Mouse (Mus musculus): ENCODE data around the gene Mmp9.

Gene Mmp9

GRCm38 (mm10) chr2:164899034-164899433 is 41.5 kb upstream of the Mmp9 start:
- TF ChIP-seq NANOG (IDR thresholded peaks at IDR 0.05; ENCODE audit: borderline replicate concordance, low read length) (no peak), POU5F1 (IDR thresholded peaks at IDR 0.05; ENCODE audit: borderline replicate concordance, low read length) (no peak), CTCF (conservative IDR thresholded peaks at IDR 0.05; ENCODE audit: low read length) (no peak)
- Histone ChIP-seq H3K9me3 (ENCODE audit: low read length) (no peaks in the 10 kb centered on the region), H3K27me3 (ENCODE audit: insufficient read depth, low read length) (no peaks in the 10 kb centered on the region), H3K4me3 (replicated peaks; ENCODE audit: low read length) (no peak overlapping the region), H3K36me3 (ENCODE audit: insufficient read depth, low read length) (peaks cover 100% of the 10 kb centered on the region), H3K4me1 (replicated peaks; ENCODE audit: low read depth, low read length) (peaks cover 47% of the 10 kb centered on the region)

GRCm38 (mm10) chr2:164899723-164900459 is 40.7 kb upstream of the Mmp9 start:
- H3K4me3 ChIP-seq (replicated peaks; ENCODE audit: low read length): no peak overlapping the region
- H3K36me3 ChIP-seq (ENCODE audit: insufficient read depth, low read length): peaks cover 100% of the 10 kb centered on the region
- peaks cover 42% of the 10 kb centered on the region for H3K4me1 ChIP-seq (replicated peaks; ENCODE audit: low read depth, low read length)
- no peaks in the 10 kb centered on the region for H3K27me3 ChIP-seq (ENCODE audit: insufficient read depth, low read length)
- TF ChIP-seq NANOG (IDR thresholded peaks at IDR 0.05; ENCODE audit: borderline replicate concordance, low read length): no peak
- no peak for TF ChIP-seq POU5F1 (IDR thresholded peaks at IDR 0.05; ENCODE audit: borderline replicate concordance, low read length)
- no peak for TF ChIP-seq CTCF (conservative IDR thresholded peaks at IDR 0.05; ENCODE audit: low read length)
- no peaks in the 10 kb centered on the region for H3K9me3 ChIP-seq (ENCODE audit: low read length)

GRCm38 (mm10) chr2:164901380-164901779 is 39.2 kb upstream of the Mmp9 start:
- Histone ChIP-seq H3K27me3 (ENCODE audit: insufficient read depth, low read length) (no peaks in the 10 kb centered on the region), H3K36me3 (ENCODE audit: insufficient read depth, low read length) (peaks cover 100% of the 10 kb centered on the region), H3K9me3 (ENCODE audit: low read length) (peaks cover 5% of the 10 kb centered on the region), H3K4me1 (replicated peaks; ENCODE audit: low read depth, low read length) (peaks cover 40% of the 10 kb centered on the region), H3K4me3 (replicated peaks; ENCODE audit: low read length) (no peak overlapping the region)
- TF ChIP-seq NANOG (IDR thresholded peaks at IDR 0.05; ENCODE audit: borderline replicate concordance, low read length) (no peak), CTCF (conservative IDR thresholded peaks at IDR 0.05; ENCODE audit: low read length) (no peak), POU5F1 (IDR thresholded peaks at IDR 0.05; ENCODE audit: borderline replicate concordance, low read length) (no peak)

GRCm38 (mm10) chr2:164903496-164903895 is 37.1 kb upstream of the Mmp9 start:
- Histone ChIP-seq H3K9me3 (ENCODE audit: low read length) (peaks cover 6% of the 10 kb centered on the region), H3K36me3 (ENCODE audit: insufficient read depth, low read length) (peaks cover 100% of the 10 kb centered on the region), H3K4me1 (replicated peaks; ENCODE audit: low read depth, low read length) (peaks cover 53% of the 10 kb centered on the region), H3K4me3 (replicated peaks; ENCODE audit: low read length) (no peak overlapping the region), H3K27me3 (ENCODE audit: insufficient read depth, low read length) (no peaks in the 10 kb centered on the region)
- no peak for TF ChIP-seq POU5F1 (IDR thresholded peaks at IDR 0.05; ENCODE audit: borderline replicate concordance, low read length)
- TF ChIP-seq CTCF (conservative IDR thresholded peaks at IDR 0.05; ENCODE audit: low read length): no peak
- no peak for TF ChIP-seq NANOG (IDR thresholded peaks at IDR 0.05; ENCODE audit: borderline replicate concordance, low read length)

- H3K4me1 ChIP-seq (replicated peaks; ENCODE audit: low read depth, low read length): peaks cover 55% of the 10 kb centered on the region
- no peak overlapping the region for H3K4me3 ChIP-seq (replicated peaks; ENCODE audit: low read length)
- TF ChIP-seq NANOG (IDR thresholded peaks at IDR 0.05; ENCODE audit: borderline replicate concordance, low read length) (no peak), POU5F1 (IDR thresholded peaks at IDR 0.05; ENCODE audit: borderline replicate concordance, low read length) (no peak), CTCF (conservative IDR thresholded peaks at IDR 0.05; ENCODE audit: low read length) (peak; percentile 97)
- peaks cover 89% of the 10 kb centered on the region for H3K36me3 ChIP-seq (ENCODE audit: insufficient read depth, low read length)
- no peaks in the 10 kb centered on the region for H3K27me3 ChIP-seq (ENCODE audit: insufficient read depth, low read length)
- H3K9me3 ChIP-seq (ENCODE audit: low read length): peaks cover 6% of the 10 kb centered on the region
These were observed 34.5 kb upstream of the Mmp9 start for GRCm38 (mm10) chr2:164906071-164906470.

GRCm38 (mm10) chr2:164907511-164907910 is 33.1 kb upstream of the Mmp9 start:
- no peak for TF ChIP-seq CTCF (conservative IDR thresholded peaks at IDR 0.05; ENCODE audit: low read length)
- no peak for TF ChIP-seq NANOG (IDR thresholded peaks at IDR 0.05; ENCODE audit: borderline replicate concordance, low read length)
- TF ChIP-seq POU5F1 (IDR thresholded peaks at IDR 0.05; ENCODE audit: borderline replicate concordance, low read length): no peak
- Histone ChIP-seq H3K4me1 (replicated peaks; ENCODE audit: low read depth, low read length) (peaks cover 46% of the 10 kb centered on the region), H3K36me3 (ENCODE audit: insufficient read depth, low read length) (peaks cover 74% of the 10 kb centered on the region), H3K4me3 (replicated peaks; ENCODE audit: low read length) (peak overlapping the region; percentile 35; the same call in 1 of the 2 replicates), H3K9me3 (ENCODE audit: low read length) (peaks cover 6% of the 10 kb centered on the region), H3K27me3 (ENCODE audit: insufficient read depth, low read length) (no peaks in the 10 kb centered on the region)

GRCm38 (mm10) chr2:164908011-164908410 is 32.6 kb upstream of the Mmp9 start:
- Histone ChIP-seq H3K4me1 (replicated peaks; ENCODE audit: low read depth, low read length) (peaks cover 46% of the 10 kb centered on the region), H3K4me3 (replicated peaks; ENCODE audit: low read length) (peak overlapping the region; percentile 35; the same call in 1 of the 2 replicates), H3K27me3 (ENCODE audit: insufficient read depth, low read length) (no peaks in the 10 kb centered on the region), H3K9me3 (ENCODE audit: low read length) (peaks cover 6% of the 10 kb centered on the region), H3K36me3 (ENCODE audit: insufficient read depth, low read length) (peaks cover 69% of the 10 kb centered on the region)
- TF ChIP-seq CTCF (conservative IDR thresholded peaks at IDR 0.05; ENCODE audit: low read length) (no peak), NANOG (IDR thresholded peaks at IDR 0.05; ENCODE audit: borderline replicate concordance, low read length) (no peak), POU5F1 (IDR thresholded peaks at IDR 0.05; ENCODE audit: borderline replicate concordance, low read length) (no peak)

GRCm38 (mm10) chr2:164909100-164909499 is 31.5 kb upstream of the Mmp9 start:
- Histone ChIP-seq H3K4me1 (replicated peaks; ENCODE audit: low read depth, low read length) (peaks cover 56% of the 10 kb centered on the region), H3K27me3 (ENCODE audit: insufficient read depth, low read length) (no peaks in the 10 kb centered on the region), H3K9me3 (ENCODE audit: low read length) (peaks cover 6% of the 10 kb centered on the region), H3K4me3 (replicated peaks; ENCODE audit: low read length) (no peak overlapping the region; the same call in 1 of the 2 replicates), H3K36me3 (ENCODE audit: insufficient read depth, low read length) (peaks cover 67% of the 10 kb centered on the region)
- TF ChIP-seq POU5F1 (IDR thresholded peaks at IDR 0.05; ENCODE audit: borderline replicate concordance, low read length) (no peak), NANOG (IDR thresholded peaks at IDR 0.05; ENCODE audit: borderline replicate concordance, low read length) (no peak), CTCF (conservative IDR thresholded peaks at IDR 0.05; ENCODE audit: low read length) (no peak)

All from E14TG2a.4 (cell line).